Mouse (Mus musculus) heart, embryonic 12.5 days (tissue): ENCODE results near the gene Slc5a2. TPM values are rescaled to one million over a fixed set of nuclear protein-coding genes. Genes with fewer than 3 reads are reported as not detected.

ENCODE experiments used
- ATAC-seq: fragments of 200-750 bp; cut with Nextera tagmentation; 2 replicates; pipeline ENCODE4 v1.8.0; 2017; ENCODE audit warnings: moderate TSS enrichment, moderate library complexity; ENCODE audit not compliant: insufficient number of reproducible peaks, low FRiP score
- H3K27ac ChIP-seq: fragments of 300-500 bp; sonication (generic); 2 replicates; pipeline ENCODE4 v1.5.1; 2016; ENCODE audit warnings: mild to moderate bottlenecking, moderate library complexity; ENCODE audit not compliant: poor library complexity, severe bottlenecking
- H3K27me3 ChIP-seq: fragments of 300-500 bp; sonication (generic); replicated peaks from 2 replicates; pipeline ENCODE4 v1.6.1; 2016; ENCODE audit warnings: mild to moderate bottlenecking, moderate library complexity
- H3K36me3 ChIP-seq: fragments of 300-500 bp; sonication (generic); 2 replicates; pipeline ENCODE4 v1.6.1; 2016; ENCODE audit warnings: mild to moderate bottlenecking, moderate library complexity
- H3K4me1 ChIP-seq: fragments of 300-500 bp; sonication (generic); replicated peaks from 2 replicates; pipeline ENCODE4 v1.6.1; 2016; ENCODE audit warnings: mild to moderate bottlenecking
- H3K4me2 ChIP-seq: fragments of 300-500 bp; sonication (generic); 2 replicates; pipeline ENCODE4 v1.6.1; 2016; ENCODE audit warnings: mild to moderate bottlenecking, moderate library complexity
- H3K4me3 ChIP-seq: fragments of 300-500 bp; sonication (generic); 2 replicates; pipeline ENCODE4 v1.5.1; 2016; ENCODE audit warnings: mild to moderate bottlenecking
- H3K9ac ChIP-seq: fragments of 300-500 bp; sonication (generic); 2 replicates; pipeline ENCODE4 v1.6.1; 2016; ENCODE audit warnings: mild to moderate bottlenecking, moderate library complexity
- H3K9me3 ChIP-seq: fragments of 300-500 bp; sonication (generic); replicated peaks from 2 replicates; pipeline ENCODE4 v1.6.1; 2016; ENCODE audit warnings: mild to moderate bottlenecking, moderate library complexity
- WGBS: fragments of 180-500 bp; shearing (Covaris S2); methylation state at CpG from one replicate; pipeline ENCODE4 v1.1.7; 2016; 5-methylcytosine and 5-hydroxymethylcytosine counted together
- polyA plus RNA-seq: library from polyadenylated mRNA; unstranded; fragments of >200 nt; fragmentation: Nextera tagmentation; extraction: Ambion mirVana; gene quantifications from 2 replicates; pipeline ENCODE4 v1.2.1, GENCODE M21; 2016

The Slc5a2 gene
- polyA plus RNA-seq, 1 experiment from 2014 or later = 0.11 TPM

- WGBS = 95% methylated on average over 27 of the region's 27 CpGs
- no peak overlapping the region for H3K4me2 ChIP-seq
- no peak overlapping the region for H3K9ac ChIP-seq
- peaks cover 16% of the 10 kb centered on the region for H3K4me1 ChIP-seq
- no peak for ATAC-seq
- H3K27ac ChIP-seq = no peak overlapping the region
- no peaks in the 10 kb centered on the region for H3K27me3 ChIP-seq
- peaks cover 60% of the 10 kb centered on the region for H3K36me3 ChIP-seq
- no peaks in the 10 kb centered on the region for H3K9me3 ChIP-seq
- H3K4me3 ChIP-seq = no peak overlapping the region
These were observed 25.2 kb upstream of the Slc5a2 start for GRCm38 (mm10) chr7:128240131-128240784.

GRCm38 (mm10) chr7:128242331-128242730 is 23.1 kb upstream of the Slc5a2 start:
- H3K27ac ChIP-seq = no peak overlapping the region
- 95% methylated on average over 16 of the region's 16 CpGs for WGBS
- no peak for ATAC-seq
- H3K36me3 ChIP-seq = peaks cover 54% of the 10 kb centered on the region
- no peak overlapping the region for H3K9ac ChIP-seq
- no peak overlapping the region for H3K4me2 ChIP-seq
- H3K4me1 ChIP-seq = peaks cover 22% of the 10 kb centered on the region
- no peaks in the 10 kb centered on the region for H3K27me3 ChIP-seq
- no peaks in the 10 kb centered on the region for H3K9me3 ChIP-seq
- H3K4me3 ChIP-seq = no peak overlapping the region

- no peak overlapping the region for H3K4me2 ChIP-seq
- peaks cover 32% of the 10 kb centered on the region for H3K4me1 ChIP-seq
- ATAC-seq = no peak
- H3K4me3 ChIP-seq = no peak overlapping the region
- no peak overlapping the region for H3K27ac ChIP-seq
- 0 out of 2 replicates have a peak overlapping the region, but pooled peaks have one; percentile 21 for H3K9ac ChIP-seq
- no peaks in the 10 kb centered on the region for H3K27me3 ChIP-seq
- peaks cover 63% of the 10 kb centered on the region for H3K36me3 ChIP-seq
- WGBS = 65% methylated on average over 10 of the region's 10 CpGs
- H3K9me3 ChIP-seq = no peaks in the 10 kb centered on the region
These were observed 21.5 kb upstream of the Slc5a2 start for GRCm38 (mm10) chr7:128243921-128244320.

- 90% methylated on average over 18 of the region's 18 CpGs for WGBS
- no peak for ATAC-seq
- Histone ChIP-seq H3K4me1 (peaks cover 31% of the 10 kb centered on the region), H3K4me3 (no peak overlapping the region), H3K4me2 (no peak overlapping the region), H3K27me3 (no peaks in the 10 kb centered on the region), H3K9me3 (no peaks in the 10 kb centered on the region), H3K36me3 (peaks cover 68% of the 10 kb centered on the region), H3K9ac (peak overlapping the region; percentile 21; the same call in 1 of the 2 replicates), H3K27ac (no peak overlapping the region)
These were observed 20.9 kb upstream of the Slc5a2 start for GRCm38 (mm10) chr7:128244410-128245025.

GRCm38 (mm10) chr7:128245547-128245946 is 19.9 kb upstream of the Slc5a2 start:
- 88% methylated on average over 4 of the region's 4 CpGs for WGBS
- Histone ChIP-seq H3K9ac (peak overlapping the region; percentile 90), H3K9me3 (no peaks in the 10 kb centered on the region), H3K27me3 (no peaks in the 10 kb centered on the region), H3K4me3 (no peak overlapping the region), H3K36me3 (peaks cover 67% of the 10 kb centered on the region), H3K4me1 (peaks cover 38% of the 10 kb centered on the region), H3K27ac (peak overlapping the region; percentile 97; the same call in 1 of the 2 replicates), H3K4me2 (peak overlapping the region; percentile 85)
- ATAC-seq = no peak

- 1% methylated on average over 26 of the region's 30 CpGs for WGBS
These were observed 18.7 kb upstream of the Slc5a2 start, which contains the start of gene Tgfb1i1 for GRCm38 (mm10) chr7:128246496-128247391. TSS of gene Tgfb1i1 (plus strand) at chr7:128246812.

GRCm38 (mm10) chr7:128247443-128247842 is 18.0 kb upstream of the Slc5a2 start:
- Histone ChIP-seq H3K4me1 (peaks cover 49% of the 10 kb centered on the region), H3K4me3 (peak overlapping the region; percentile 76), H3K27ac (peak overlapping the region; percentile 97), H3K27me3 (no peaks in the 10 kb centered on the region), H3K9ac (peak overlapping the region; percentile 90), H3K4me2 (peak overlapping the region; percentile 85), H3K9me3 (no peaks in the 10 kb centered on the region), H3K36me3 (peaks cover 66% of the 10 kb centered on the region)
- 1% methylated on average over 13 of the region's 13 CpGs for WGBS
- ATAC-seq = peak; percentile 84

More at GRCm38 (mm10) chr7:128246496-128247391, 18.7 kb upstream of the Slc5a2 start, which contains the start of gene Tgfb1i1:
- Histone ChIP-seq H3K27ac (peak within 1 kb of the TSS; percentile 97), H3K9me3 (no peaks in the 10 kb centered on the region), H3K27me3 (no peaks in the 10 kb centered on the region), H3K9ac (peak within 1 kb of the TSS; percentile 90), H3K4me1 (peaks cover 42% of the 10 kb centered on the region), H3K4me2 (peak within 1 kb of the TSS; percentile 85), H3K36me3 (peaks cover 66% of the 10 kb centered on the region), H3K4me3 (peak within 1 kb of the TSS; percentile 76)
- peak; percentile 86 for ATAC-seq

- H3K9me3 ChIP-seq = no peaks in the 10 kb centered on the region
- peaks cover 53% of the 10 kb centered on the region for H3K4me1 ChIP-seq
- H3K4me2 ChIP-seq = peak overlapping the region; percentile 85
- H3K27ac ChIP-seq = 0 out of 2 replicates have a peak overlapping the region, but pooled peaks have one; percentile 16
- 74% methylated on average over 10 of the region's 10 CpGs for WGBS
- peaks cover 66% of the 10 kb centered on the region for H3K36me3 ChIP-seq
- no peak for ATAC-seq
- H3K27me3 ChIP-seq = no peaks in the 10 kb centered on the region
- peak overlapping the region; percentile 90 for H3K9ac ChIP-seq
- H3K4me3 ChIP-seq = peak overlapping the region; percentile 76
These were observed 17.1 kb upstream of the Slc5a2 start for GRCm38 (mm10) chr7:128248081-128249042.

GRCm38 (mm10) chr7:128249998-128250397 is 15.5 kb upstream of the Slc5a2 start:
- H3K4me1 ChIP-seq = peaks cover 53% of the 10 kb centered on the region
- H3K9me3 ChIP-seq = no peaks in the 10 kb centered on the region
- 81% methylated on average over 5 of the region's 5 CpGs for WGBS
- H3K4me3 ChIP-seq = no peak overlapping the region
- no peaks in the 10 kb centered on the region for H3K27me3 ChIP-seq
- H3K4me2 ChIP-seq = no peak overlapping the region
- H3K36me3 ChIP-seq = peaks cover 64% of the 10 kb centered on the region
- H3K27ac ChIP-seq = no peak overlapping the region
- no peak for ATAC-seq
- no peak overlapping the region for H3K9ac ChIP-seq

- Histone ChIP-seq H3K36me3 (peaks cover 61% of the 10 kb centered on the region), H3K27me3 (no peaks in the 10 kb centered on the region), H3K4me3 (no peak overlapping the region), H3K9me3 (no peaks in the 10 kb centered on the region), H3K9ac (peak overlapping the region; percentile 47; the same call in 1 of the 2 replicates), H3K27ac (no peak overlapping the region), H3K4me1 (peaks cover 52% of the 10 kb centered on the region), H3K4me2 (no peak overlapping the region)
- 59% methylated on average over 12 of the region's 12 CpGs for WGBS
- ATAC-seq = no peak
These were observed 13.5 kb upstream of the Slc5a2 start for GRCm38 (mm10) chr7:128251946-128252345.
